Mouse (Mus musculus) ES-CJ7 (cell line): ENCODE measurements at regions not wholly inside any gene's neighbourhood (a gene's known extent, or its start where the extent isn't known, plus 50 kb on each side); places are given as distances from the start of the nearest gene placed in this dataset.

ENCODE experiments used
- DNase-seq: peaks from one replicate; pipeline ENCODE4 v3.0.0; 2011; ENCODE audit warnings: low read depth, low spot score

DNA sequence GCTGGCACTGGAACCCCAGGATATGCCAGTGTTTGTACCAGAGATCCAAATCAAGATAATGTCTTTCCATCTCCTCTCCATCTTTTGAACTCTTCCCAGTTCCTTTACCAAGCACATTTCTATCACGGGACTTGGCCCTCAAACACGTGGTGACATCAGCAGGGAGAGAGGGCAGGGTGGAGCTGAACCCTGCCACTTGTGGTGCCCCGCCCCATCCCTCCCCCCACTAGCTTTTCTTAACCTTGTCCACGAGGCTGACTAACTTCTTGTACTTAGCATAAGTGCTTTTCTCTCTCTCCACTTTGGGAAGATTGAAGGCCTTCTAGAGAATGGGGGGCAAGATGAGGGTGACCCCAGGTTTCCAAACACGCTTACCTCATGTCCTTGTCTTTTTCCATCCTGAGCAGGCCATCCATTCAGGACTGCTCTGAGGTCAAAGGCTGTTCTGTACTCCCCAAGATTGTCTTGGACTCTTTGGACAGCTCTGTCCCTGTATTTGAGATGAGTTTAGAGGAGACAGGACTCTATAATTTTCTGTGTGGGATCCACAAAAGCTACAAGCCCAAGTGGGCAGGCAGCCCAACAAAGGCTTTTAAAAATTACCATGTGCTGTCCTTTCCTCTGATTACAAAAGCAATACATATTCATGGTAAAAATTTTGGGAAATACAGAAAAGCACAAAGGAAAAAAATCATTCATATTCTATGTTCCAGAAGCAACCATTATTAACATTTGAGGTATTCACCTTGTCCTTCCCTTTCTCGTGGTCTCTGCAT lies 192.7 kb upstream of the 4931429L15Rik start:
- peak; percentile 58 for DNase-seq

DNA sequence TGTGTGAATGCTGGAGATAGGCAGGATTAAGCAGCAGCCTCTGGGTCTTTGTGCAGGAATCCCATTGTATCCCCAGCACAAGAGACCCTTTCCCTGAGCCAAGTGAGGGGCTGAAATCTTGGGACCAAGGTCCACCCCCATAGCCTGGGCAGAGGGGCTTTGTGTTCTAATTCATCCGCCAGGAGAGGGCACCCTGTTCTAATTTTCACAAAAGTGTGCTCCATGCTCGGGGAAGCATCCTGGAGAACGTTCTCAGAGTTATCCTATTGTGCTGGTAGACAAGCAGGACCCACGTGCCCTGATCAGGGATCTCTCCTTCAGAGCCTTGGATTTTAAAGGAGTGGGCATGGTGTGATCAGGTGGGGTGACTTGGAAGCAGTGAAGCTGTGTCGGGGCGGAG lies 191.5 kb upstream of the 4931429L15Rik start:
- DNase-seq = peak; percentile 46

DNA sequence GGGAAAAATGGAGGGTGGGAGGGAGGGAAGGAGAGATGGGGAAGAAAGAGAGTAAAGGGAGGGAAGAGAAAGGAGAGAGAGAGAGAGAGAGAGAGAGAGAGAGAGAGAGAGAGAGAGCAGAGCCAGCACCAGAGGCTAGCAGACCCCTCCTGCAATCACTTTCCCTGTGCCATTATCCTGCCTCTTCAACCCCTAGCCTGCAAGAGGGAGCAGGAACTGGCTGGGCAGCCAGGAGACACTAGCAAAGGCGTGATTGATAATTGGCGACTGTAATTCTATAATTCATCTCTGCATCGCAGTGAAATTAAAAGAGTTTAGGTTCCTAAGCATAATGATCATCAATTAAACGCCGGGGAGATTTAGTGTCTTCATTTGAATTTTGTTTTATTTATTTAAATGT lies 190.1 kb upstream of the 4931429L15Rik start:
- DNase-seq = no peak

DNA sequence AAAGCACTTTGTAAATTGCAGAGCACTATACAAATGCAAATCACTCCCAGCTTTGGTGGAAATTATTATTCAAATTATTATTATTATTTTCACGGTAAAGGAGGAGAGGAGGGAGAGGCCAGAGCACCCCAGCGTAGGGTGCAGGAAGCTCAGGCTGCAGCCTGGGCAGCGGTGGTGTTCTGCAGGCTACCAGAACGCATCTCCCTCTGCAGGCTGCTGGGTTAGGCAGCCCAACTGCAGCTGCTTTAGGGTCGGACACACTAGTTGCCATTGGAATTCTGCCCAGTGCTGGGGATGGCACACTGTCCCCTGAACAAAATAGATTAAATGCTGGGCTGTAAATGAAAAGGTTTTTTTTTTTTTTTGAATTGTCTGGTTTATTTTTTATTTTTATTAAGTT lies 189.7 kb upstream of the 4931429L15Rik start:
- no peak for DNase-seq

DNA sequence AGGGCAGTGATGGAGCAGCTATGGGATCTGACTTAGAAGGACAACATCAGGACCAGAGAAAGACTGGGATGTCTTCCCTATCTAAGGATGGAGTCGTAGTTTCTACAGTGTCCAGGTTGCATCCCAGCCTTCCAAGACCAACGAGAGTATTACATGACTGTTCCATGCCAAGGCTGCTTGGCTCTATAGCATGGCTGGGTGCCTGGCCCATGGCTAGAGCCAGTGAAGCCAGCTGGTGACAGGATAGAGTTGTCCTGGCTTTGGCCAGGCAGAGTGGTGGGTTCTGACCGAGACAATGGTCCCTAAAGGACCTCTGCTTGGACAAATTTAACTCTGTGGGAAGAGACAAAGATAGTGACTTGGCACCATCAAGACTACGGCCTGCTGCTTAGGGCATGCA lies 187.2 kb upstream of the 4931429L15Rik start:
- DNase-seq = no peak

DNA sequence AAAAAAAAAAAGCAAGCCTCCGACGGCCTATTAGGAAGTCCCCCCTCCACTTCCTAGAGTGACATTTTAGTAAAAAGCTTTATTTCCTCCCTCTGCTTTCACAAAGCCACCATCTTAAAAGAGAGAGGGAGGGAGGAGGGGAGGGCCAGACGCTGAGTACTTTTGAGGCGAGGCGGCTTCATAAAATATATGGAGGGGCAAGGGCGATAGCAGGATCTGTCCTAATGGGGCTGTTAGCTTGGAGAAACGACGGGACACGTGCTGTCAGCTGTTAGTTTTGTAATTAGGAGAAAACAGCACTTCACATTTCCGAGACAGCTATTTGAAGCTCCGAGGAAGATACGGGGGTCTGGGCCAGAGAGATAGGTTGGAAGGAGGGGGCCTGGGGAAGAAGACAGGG lies 184.8 kb upstream of the 4931429L15Rik start:
- DNase-seq = no peak

DNA sequence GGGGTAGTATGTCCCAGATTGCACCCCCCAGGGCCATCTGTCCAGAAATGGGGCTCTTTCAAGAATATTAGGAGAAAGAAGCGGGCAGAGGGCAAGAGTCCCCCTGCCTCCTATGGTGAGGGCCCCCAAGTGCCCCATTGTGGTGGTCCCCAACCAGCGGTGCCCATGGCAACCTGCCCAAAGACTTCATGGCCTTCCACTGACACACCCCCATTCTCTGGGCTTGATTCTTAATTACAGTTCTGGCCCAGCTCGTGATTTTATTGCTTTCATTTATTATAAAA lies 184.3 kb upstream of the 4931429L15Rik start:
- DNase-seq = no peak

DNA sequence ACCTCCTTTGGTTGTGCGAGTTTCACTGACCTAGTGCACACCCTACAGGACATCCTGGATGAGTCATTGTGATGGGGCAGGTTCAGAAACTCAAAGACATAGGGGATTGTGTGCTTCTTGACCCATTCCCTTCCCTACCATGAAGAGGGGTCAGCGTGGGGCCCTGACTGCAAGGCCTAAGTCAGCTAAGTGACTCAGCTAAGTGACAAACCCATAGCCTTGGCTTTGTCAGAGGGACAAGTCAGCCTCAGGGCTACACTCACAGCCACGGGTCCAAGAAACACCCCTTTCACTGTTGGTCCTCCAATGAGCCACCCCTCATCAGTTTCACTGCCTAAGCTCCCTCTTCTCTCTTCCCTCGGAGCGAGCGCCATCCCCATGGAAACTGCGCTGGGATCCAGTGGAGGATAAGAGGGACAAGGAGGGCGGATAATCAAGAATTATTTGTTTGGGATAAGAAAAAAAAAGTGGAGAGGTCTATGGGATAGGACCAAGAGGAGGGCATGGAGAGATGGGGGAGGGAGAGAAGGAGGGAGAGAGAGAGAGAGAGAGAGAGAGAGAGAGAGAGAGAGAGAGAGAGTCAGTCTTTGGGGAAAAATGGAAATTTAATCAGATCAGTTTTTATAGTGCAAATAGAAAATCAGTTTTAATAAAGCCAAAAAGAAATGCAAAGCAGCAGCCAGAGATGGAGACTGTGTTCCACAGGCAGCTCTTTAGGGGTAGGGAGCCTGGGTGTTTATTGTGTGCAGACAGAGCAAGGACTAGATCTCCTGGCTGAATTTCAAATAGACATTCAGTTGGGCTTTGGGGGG lies 183.7 kb upstream of the 4931429L15Rik start:
- DNase-seq = no peak

DNA sequence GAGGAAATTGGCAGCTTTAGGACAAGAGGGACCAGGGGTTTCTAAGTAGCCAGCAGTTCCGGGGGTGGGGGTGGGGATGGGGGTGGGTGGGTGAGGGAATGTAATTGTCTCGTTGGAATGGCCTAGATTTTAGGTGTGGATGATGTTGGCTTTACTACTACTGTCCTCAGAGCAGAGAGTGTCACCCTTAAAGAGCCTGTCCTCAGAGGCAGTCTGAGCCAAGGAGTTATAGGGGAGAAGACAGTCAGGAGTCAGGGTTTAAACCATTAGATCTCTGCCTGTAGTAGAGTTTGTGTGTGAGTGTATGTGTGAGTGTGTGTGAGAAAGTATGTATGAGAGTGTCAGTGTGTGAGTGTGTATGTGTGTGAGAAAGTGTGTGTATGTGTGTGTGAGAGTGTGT lies 179.6 kb upstream of the 4931429L15Rik start:
- peak; percentile 32 for DNase-seq

DNA sequence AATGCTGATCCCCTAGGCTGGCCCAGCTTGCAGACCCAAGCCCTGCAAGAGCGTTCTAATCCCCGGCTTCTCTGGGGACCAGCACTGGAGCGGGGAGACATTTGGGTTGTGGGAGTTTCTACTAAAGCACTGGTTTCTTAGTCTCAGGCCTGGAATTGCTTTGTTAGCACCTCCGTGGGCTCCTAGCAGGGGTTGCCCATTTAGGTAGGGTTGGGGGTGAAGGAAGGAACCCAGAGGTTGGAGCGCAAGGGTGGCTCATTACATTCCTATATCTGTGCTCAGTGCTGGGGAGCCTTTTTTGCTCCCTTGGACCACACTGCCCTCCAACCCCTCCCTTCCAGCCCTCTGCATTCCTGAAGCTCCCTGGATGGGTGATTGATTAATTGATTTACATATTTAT lies 179.1 kb upstream of the 4931429L15Rik start:
- peak; percentile 41 for DNase-seq

DNA sequence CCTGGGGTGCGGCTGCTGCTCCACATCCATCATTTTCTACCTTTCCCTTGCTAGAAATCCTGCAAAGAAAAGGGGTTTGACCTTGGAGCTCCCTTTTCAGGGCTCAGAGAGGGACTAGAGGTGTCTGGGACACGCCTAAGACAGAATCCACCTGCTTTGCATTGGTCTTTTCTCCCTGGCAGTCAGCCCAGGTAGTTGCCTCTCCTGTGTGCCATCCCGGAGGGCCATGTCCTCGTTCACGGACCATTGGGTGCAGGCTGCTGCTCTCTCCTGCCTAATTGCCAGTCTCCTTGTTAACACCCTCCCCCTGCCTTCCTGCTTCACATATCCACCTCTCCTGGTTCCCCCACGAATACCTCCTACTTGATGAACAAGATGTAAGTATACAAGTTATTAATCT lies 175.5 kb upstream of the 4931429L15Rik start:
- DNase-seq = peak; percentile 23

DNA sequence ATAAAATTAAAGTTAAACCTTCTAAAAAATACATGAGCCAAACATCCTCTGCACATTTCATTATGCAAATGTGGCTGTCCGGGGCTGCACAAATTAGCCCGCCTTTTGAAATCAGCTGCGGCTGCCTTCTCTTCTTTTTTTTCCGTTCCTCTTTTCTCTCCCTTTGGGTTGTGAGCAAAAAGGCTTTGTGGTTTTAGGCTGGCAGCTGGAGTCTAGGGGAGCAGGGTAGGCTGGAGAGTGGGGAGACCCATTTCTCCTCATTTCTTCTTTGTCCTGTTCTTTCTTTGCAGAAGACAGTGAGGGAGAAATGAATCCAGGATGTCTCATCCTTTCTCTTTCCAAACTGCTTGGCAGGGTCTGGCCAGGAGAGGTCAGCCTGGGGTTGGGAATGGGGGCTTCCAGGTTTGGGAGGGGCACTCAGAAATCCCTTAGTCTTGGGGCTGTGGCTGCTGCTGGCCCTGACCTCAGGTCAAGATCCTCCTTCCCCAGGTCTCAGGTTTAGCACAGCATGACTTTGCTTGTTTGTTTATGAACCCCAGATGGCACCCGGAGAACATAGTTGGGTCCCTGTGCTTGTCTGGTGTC lies 163.2 kb upstream of the 4931429L15Rik start:
- DNase-seq = peak; percentile 39

DNA sequence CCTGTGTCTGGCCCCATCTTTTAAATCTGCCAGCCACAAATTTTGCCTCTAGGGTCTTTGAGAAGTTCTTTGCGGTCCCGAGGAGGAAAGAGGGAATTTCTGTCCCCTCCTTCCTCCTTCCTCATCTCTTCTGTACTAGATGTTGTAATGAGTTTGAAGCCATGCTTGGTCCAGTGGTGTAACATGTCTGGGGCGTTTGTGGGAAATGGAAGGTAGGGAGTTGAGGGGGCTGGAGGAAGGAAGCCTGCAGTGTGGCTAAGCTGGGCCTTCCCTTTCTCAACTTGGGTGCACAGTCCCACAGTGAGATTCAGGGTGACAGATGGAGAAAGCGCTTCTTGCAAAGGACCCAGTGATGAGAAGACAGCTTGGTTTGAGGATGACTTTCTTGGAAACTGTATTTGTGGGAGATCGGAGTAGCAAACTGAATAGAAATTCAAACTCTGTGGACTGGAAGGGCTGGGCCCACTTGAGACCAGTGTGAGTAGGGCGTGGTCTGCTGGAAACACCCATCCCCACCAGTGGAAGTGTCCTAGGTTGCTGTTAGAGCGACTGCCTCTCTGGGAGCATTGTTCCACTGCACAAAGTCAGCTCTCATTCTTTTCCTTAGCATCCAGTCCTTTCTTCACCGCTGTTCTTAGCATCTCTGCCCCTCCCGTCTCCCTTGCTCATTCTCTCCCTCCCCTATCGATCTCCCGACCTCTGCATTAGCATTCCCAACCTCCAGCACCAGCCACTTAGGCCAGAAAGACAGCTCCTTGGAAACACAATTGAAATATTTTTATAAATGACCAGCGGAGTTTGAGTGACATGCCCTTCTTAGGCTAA lies 162.5 kb upstream of the 4931429L15Rik start:
- peak; percentile 67 for DNase-seq

DNA sequence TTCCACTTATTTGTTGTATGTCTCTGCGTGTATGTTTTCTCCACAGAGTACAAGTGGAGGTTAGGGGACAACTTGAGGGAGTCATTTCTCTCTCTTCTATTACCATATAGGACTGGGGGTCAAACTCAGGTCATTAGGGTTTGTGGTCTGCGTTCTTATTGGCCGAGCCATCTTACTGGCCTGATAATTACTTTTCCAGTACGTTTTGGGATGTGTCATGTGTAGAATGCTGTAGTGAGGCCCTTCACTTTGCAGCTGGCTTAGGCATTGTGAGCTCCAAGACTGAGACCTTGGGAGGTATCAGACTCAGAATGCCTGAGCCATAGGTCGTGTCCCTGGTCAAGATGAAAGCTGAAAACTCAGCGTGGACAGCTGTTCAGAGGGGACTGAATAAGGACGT lies 161.7 kb upstream of the 4931429L15Rik start:
- DNase-seq = no peak

DNA sequence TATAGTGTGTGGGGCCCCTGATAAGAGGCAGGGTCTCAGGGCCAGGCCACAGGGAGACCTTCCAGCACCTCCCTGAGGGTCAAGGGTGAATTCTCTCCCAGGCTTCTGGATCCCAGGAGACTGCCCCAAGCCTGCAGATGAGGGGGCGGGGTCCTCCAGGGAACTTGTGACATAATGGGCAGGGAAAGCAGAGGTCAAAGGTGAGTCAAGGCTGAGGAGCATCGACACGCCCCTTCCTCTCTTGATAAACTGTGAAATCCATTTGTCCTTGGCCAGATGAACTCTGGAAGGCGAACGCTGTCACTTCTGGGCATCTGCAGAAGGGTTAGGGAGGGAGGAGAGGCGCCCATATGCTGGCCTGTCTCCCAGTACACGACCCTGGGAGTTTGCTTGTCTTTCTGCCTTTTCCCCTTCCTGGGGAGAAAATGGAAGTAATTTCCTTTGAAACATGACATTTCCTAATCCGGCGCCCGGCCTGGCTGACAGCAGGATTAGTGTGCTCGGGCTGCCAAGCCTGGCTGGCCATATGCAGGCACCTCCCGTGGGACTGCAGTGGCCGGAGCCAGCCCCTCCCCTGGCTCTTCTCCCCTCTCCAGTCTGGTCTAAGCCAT lies 160.4 kb upstream of the 4931429L15Rik start:
- DNase-seq = peak; percentile 92

DNA sequence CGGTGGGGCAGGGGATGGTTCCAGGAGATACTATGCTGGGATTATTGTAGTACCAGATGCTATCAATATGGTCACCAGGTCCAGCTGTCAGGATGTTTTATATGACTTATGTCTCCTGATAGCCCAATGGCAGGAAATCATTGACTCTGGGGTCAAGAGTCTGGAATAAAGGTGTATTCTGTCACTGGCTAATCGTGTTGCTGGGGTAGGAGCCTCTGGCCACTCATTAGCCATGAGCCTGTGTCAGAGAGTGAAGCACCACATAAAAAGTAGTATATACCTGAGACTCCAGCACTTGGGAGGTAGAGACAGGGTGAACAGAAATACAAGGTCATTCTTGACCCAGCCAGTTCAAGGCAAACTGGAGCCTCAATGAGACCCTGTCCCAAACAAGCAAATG lies 158.8 kb upstream of the 4931429L15Rik start:
- DNase-seq = no peak

DNA sequence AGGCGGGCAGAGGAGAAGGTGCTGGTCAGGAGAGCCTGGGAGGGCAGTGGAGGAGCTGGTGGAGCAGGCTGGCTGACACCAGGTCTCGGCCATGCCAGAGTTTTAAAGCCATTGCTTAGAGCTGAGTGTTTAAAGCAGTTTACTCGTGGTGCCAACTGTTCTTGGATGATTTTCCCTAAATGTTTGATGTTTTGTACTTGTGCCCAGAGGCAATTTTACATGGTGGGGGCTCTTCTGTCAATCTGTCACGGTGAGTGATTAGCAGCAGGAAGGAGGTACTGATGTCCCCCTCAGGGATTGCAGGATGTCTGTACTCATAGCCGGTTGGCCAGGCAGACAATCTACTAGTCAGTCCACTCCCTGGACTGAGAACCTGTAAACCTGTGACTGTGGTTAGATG lies 156.7 kb upstream of the 4931429L15Rik start:
- no peak for DNase-seq

DNA sequence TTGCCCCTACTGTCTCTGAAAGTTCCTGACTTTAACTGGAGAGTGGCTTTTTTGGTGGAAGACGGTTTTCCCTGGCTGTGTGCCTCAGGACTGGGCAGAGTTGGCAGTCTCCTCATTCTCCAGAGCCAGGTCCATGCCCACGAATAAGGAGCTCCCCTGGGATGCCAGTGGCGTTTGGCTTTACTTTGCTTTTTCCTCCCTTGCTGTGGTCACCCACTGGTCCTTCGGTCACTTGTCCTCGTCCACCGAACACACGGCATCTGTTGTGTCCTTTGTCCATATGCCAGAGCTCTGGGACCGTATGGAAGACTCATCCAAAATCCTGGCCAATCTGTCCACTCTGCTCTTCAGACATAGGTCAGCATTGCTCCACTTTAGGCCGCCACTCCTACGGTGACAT lies 153.9 kb upstream of the 4931429L15Rik start:
- no peak for DNase-seq

DNA sequence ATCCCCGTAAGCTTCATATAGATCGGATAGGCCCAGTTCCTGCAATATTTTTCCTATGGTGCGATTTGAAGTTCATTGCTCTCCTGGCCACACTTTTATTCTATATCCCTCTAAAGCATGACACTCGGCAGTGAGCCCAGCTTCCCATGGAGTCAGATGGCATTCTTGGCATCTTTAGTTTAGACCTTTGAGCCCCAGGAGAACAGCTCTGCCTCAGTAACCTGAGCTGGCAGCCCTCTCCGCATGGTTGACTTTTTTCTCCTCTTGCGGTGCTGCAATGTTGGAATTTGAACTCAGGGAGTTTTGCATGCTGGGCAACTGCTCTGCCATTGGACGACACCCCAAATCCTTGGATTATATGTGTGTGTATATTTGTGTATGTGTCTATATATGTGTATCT lies 149.7 kb upstream of the 4931429L15Rik start:
- no peak for DNase-seq

DNA sequence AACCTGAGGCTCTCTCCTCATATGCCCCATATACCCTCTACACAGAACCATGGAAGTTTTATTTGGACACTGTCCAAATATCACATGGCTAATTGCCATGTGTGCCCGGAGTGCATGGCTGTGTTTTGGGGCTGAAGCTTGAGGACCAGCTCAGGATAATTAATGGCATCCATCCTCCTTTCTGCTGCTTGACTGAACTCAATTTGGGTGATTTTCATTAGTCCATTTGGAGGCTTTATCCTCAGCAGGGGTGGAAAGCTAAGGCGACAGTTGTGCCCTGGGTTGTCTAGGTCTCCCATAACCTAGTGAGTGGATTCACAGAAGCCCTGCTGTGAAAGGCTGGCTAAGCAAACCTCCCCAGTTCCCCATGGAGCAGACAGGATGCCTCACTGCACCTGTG lies 148.5 kb upstream of the 4931429L15Rik start:
- no peak for DNase-seq

DNA sequence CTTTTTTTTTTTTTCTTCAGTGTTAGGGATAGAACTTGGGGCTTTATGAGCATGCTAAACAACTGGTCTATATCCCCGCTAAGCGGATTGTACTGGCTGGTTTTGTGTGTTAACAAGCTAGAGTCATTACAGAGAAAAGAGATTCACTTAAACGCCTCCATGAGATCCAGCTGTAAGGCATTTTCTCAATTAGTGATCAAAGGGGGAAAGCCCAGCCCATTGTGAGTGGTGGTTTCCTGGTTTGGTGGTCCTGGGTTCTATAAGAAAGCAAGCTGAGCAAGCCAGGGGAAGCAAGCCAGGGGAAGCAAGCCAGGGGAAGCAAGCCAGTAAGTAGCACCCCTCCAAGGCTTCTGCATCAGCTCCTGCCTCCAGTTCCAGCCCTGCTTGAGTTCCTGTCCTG lies 147.9 kb upstream of the 4931429L15Rik start:
- no peak for DNase-seq

DNA sequence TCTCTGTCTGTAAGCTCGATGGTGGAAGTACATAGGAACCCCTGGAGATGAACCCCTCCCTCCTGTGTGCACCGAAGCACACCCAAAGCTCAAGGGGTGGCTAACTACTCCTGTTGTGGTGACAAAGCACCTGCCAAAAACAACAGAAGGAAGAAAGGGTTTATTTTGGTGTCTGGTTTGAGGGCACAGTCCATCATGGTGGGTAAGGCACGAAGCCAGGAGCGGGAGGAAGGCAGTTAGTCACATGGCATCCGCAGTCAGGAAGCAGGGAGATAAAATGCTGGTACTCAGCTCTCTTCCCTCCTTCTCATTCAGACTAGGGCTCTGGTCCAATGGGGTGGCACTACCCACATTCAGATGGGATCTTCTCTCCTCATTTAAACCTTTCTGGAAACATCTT lies 142.9 kb upstream of the 4931429L15Rik start:
- DNase-seq = no peak
